Mouse (Mus musculus) gastrocnemius, adult 2 months (tissue): Measurements from ENCODE around the gene Lmx1b. TPM values are rescaled to one million over a fixed set of nuclear protein-coding genes. Genes with fewer than 3 reads are reported as not detected.

Experiments used
- DNase-seq: peaks from one replicate; pipeline ENCODE4 v3.0.0; 2022
- H3K27ac ChIP-seq: fragments of 200-600 bp; 2 replicates; pipeline ENCODE4 v1.8.1; 2022; ENCODE audit warnings: mild to moderate bottlenecking
- H3K4me3 ChIP-seq: fragments of 200-600 bp; 2 replicates; pipeline ENCODE4 v1.8.1; 2022; ENCODE audit warnings: mild to moderate bottlenecking, moderate library complexity
- CTCF ChIP-seq: fragments of 200-600 bp; IDR thresholded peaks from 2 replicates; pipeline ENCODE4 v1.8.1; 2022; ENCODE audit warnings: antibody characterized with exemption, mild to moderate bottlenecking, moderate library complexity
- intact Hi-C: fragments of 180-260 bp; cut with DNase I; formaldehyde crosslinking; loops from one replicate; pipeline ENCODE4 v1.15.1; 2025
- total RNA-seq, 2 experiments: library from RNA; stranded (reverse); gene quantifications; 2 replicates each; pipeline ENCODE4 v1.2.3; 2021

Lmx1b gene
- total RNA-seq, 2 experiments from 2014 or later = 0.18 to 0.25 TPM

GRCm38 (mm10) chr2:33640978-33641858 lies 907 bp upstream of the Lmx1b start:
- no peak overlapping the region for H3K27ac ChIP-seq
- TF ChIP-seq CTCF = no peak
- DNase-seq = peak; percentile 72
- H3K4me3 ChIP-seq = peak overlapping the region; percentile 70
- intact Hi-C loops = no loop called here

GRCm38 (mm10) chr2:33639301-33640170 lies 775 bp downstream of the Lmx1b start:
- no peak for TF ChIP-seq CTCF
- peak; percentile 36 for DNase-seq
- Histone ChIP-seq H3K27ac (no peak overlapping the region), H3K4me3 (peak overlapping the region; percentile 70)
- intact Hi-C loops = no loop called here

GRCm38 (mm10) chr2:33638141-33638733 lies 2.1 kb downstream of the Lmx1b start:
- no peak for TF ChIP-seq CTCF
- Histone ChIP-seq H3K27ac (no peak overlapping the region), H3K4me3 (no peak overlapping the region)
- DNase-seq = no peak
- intact Hi-C loops = no loop called here

- no peak overlapping the region for H3K27ac ChIP-seq
- TF ChIP-seq CTCF = no peak
- intact Hi-C loops = no loop called here
- no peak for DNase-seq
- H3K4me3 ChIP-seq = no peak overlapping the region
Measured at GRCm38 (mm10) chr2:33637288-33637687, 3.0 kb downstream of the Lmx1b start.

GRCm38 (mm10) chr2:33636628-33637188 lies 3.6 kb downstream of the Lmx1b start:
- TF ChIP-seq CTCF = no peak
- intact Hi-C loops = no loop called here
- peak overlapping the region; percentile 53 for H3K4me3 ChIP-seq
- no peak overlapping the region for H3K27ac ChIP-seq
- no peak for DNase-seq

- H3K27ac ChIP-seq = no peak overlapping the region
- no peak for TF ChIP-seq CTCF
- peak overlapping the region; percentile 53 for H3K4me3 ChIP-seq
- no peak for DNase-seq
- intact Hi-C loops = no loop called here
Measured at GRCm38 (mm10) chr2:33636117-33636521, 4.2 kb downstream of the Lmx1b start.

- Histone ChIP-seq H3K27ac (no peak overlapping the region), H3K4me3 (no peak overlapping the region)
- no peak for TF ChIP-seq CTCF
- intact Hi-C loops = no loop called here
- DNase-seq = no peak
Measured at GRCm38 (mm10) chr2:33635323-33636116, 4.8 kb downstream of the Lmx1b start.

- H3K4me3 ChIP-seq = no peak overlapping the region
- TF ChIP-seq CTCF = no peak
- H3K27ac ChIP-seq = no peak overlapping the region
- no peak for DNase-seq
- intact Hi-C loops = no loop called here
Measured at GRCm38 (mm10) chr2:33634481-33635090, 5.7 kb downstream of the Lmx1b start.

GRCm38 (mm10) chr2:33633955-33634354 lies 6.4 kb downstream of the Lmx1b start:
- Histone ChIP-seq H3K27ac (no peak overlapping the region), H3K4me3 (no peak overlapping the region)
- intact Hi-C loops = no loop called here
- no peak for TF ChIP-seq CTCF
- DNase-seq = no peak

GRCm38 (mm10) chr2:33633237-33633636 lies 7.1 kb downstream of the Lmx1b start:
- TF ChIP-seq CTCF = no peak
- no peak for DNase-seq
- no peak overlapping the region for H3K27ac ChIP-seq
- H3K4me3 ChIP-seq = no peak overlapping the region
- intact Hi-C loops = no loop called here

- TF ChIP-seq CTCF = no peak
- no peak overlapping the region for H3K4me3 ChIP-seq
- no peak overlapping the region for H3K27ac ChIP-seq
Measured at GRCm38 (mm10) chr2:33632551-33633059, 7.7 kb downstream of the Lmx1b start.

More at GRCm38 (mm10) chr2:33632551-33633059, 7.7 kb downstream of the Lmx1b start:
- intact Hi-C loops = no loop called here
- no peak for DNase-seq
